Mouse (Mus musculus): ENCODE measurements around the gene Drd2. TPM values are rescaled to one million over a fixed set of nuclear protein-coding genes. Genes with fewer than 3 reads are reported as not detected.

The Drd2 gene
- polyA plus RNA-seq (2012; rRNA removed): 0.70 and 0.71 TPM in 2 replicates

GRCm38 (mm10) chr9:49340136-49341043, at the start of gene Drd2:
Drd2 (plus strand) TSS chr9:49340627.

GRCm38 (mm10) chr9:49426921-49427320, 86.5 kb downstream of the Drd2 start, which contains the start of gene Ankk1:
Ankk1 (minus strand) TSS chr9:49427021.

Other genes with a start within 250 kb of the Drd2 start
- not detected in 2 replicates for gene Gm4894, start 90.1 kb upstream of the Drd2 start, polyA plus RNA-seq (2012; rRNA removed)
- 0.04 TPM in 1 of 2 replicates, not detected in the other for gene Ankk1, start 86.4 kb downstream of the Drd2 start, polyA plus RNA-seq (2012; rRNA removed)
- 3.0 and 4.1 TPM in 2 replicates for gene Ttc12, start 145.6 kb downstream of the Drd2 start, polyA plus RNA-seq (2012; rRNA removed)

Measured in central nervous system, embryonic 11.5 days (tissue).